Mouse (Mus musculus) embryonic stem cell, embryonic (primary cell): ENCODE results near the gene Ppm1j.

ENCODE experiments used
- CTCF ChIA-PET, 4 experiments: fragments of 300-600 bp in 2 of 4; fragments of 350-600 bp in 2 of 4; sonication (Branson Sonifier 250); formaldehyde crosslinking; loops; one replicate each; lab custom pipeline; 2022; ENCODE audit warnings: inconsistent platforms in 2 of 4; lab: Charles Lee
- POLR2A ChIA-PET, 4 experiments: fragments of 300-600 bp in 2 of 4; fragments of 350-600 bp in 2 of 4; sonication (Branson Sonifier 250); formaldehyde crosslinking; loops; one replicate each; lab custom pipeline; 2022; ENCODE audit warnings: antibody characterized with exemption in 4 of 4, inconsistent platforms in 1 of 4; lab: Charles Lee

The Ppm1j gene

GRCm38 (mm10) chr3:104771460-104771859 is 9.4 kb upstream of the Ppm1j start:
- CTCF ChIA-PET, result interaction anchor here in 3 of 4 experiments (0.5 to 3.1 kb wide), 9 partner anchors 8 to 288 kb away, joined by 3 to 14 read pairs (median 4); no protein-coding TSS in a partner anchor
- POLR2A ChIA-PET, result interaction anchor here in 1 of 4 experiments (0.6 to 5.4 kb wide), 2 partner anchors 9 to 67 kb away, joined by 3 to 28 read pairs; partner anchors contain the start of genes Fam19a3 and Ppm1j

- CTCF ChIA-PET, result interaction anchor here in 3 of 4 experiments (0.5 to 3.1 kb wide), 14 partner anchors 8 to 286 kb away, joined by 3 to 14 read pairs (median 4); partner anchors contain the start of genes Fam19a3 (in 1 of the 3), Lrig2 (in 1 of the 3) and Ppm1j (in 1 of the 3)
- POLR2A ChIA-PET, result interaction anchor here in 3 of 4 experiments (1.0 to 1.6 kb wide), 4 partner anchors 7 to 42 kb away, joined by 3 to 6 read pairs (median 4); partner anchors contain the start of gene Ppm1j (in 1 of the 3)
Measured at GRCm38 (mm10) chr3:104773301-104773700, 7.6 kb upstream of the Ppm1j start.

- ChIA-PET CTCF (interaction anchor here (0.5 to 3.3 kb wide), 32 partner anchors 9 to 312 kb away, joined by 3 to 28 read pairs (median 4); partner anchors contain the start of genes Rhoc (in 2 of the 4), Cttnbp2nl (in 1 of the 4) and Lrig2 (in 1 of the 4)), POLR2A (interaction anchor here in 2 of 4 experiments (0.7 to 2.3 kb wide), 11 partner anchors 9 to 419 kb away, joined by 3 to 11 read pairs (median 5); partner anchors contain the start of gene Rhoc (in 1 of the 2))
Measured at GRCm38 (mm10) chr3:104777342-104777741, 3.5 kb upstream of the Ppm1j start.

GRCm38 (mm10) chr3:104779949-104780348 is 907 bp upstream of the Ppm1j start:
- ChIA-PET CTCF (interaction anchor here (0.6 to 4.0 kb wide), 19 partner anchors 9 to 991 kb away, joined by 3 to 37 read pairs (median 5); partner anchors contain the start of gene Capza1 (in 1 of the 4)), POLR2A (interaction anchor here (1.0 to 4.4 kb wide), 14 partner anchors 7 to 142 kb away, joined by 3 to 28 read pairs (median 6); partner anchors contain the start of genes Capza1 (in 1 of the 4), Slc16a1 (in 1 of the 4) and St7l (in 1 of the 4))

- POLR2A ChIA-PET, result interaction anchor here in 3 of 4 experiments (0.5 to 4.4 kb wide), 24 partner anchors 8 to 270 kb away, joined by 3 to 28 read pairs (median 4); partner anchors contain the start of genes Capza1 (in 2 of the 3), Lrig2 (in 1 of the 3) and St7l (in 1 of the 3)
- CTCF ChIA-PET, result interaction anchor here (0.5 to 4.0 kb wide), 18 partner anchors 9 to 277 kb away, joined by 3 to 37 read pairs (median 5); no protein-coding TSS in a partner anchor
Measured at GRCm38 (mm10) chr3:104781471-104781903, 631 bp downstream of the Ppm1j start, which contains the start of gene Fam19a3. Fam19a3 (minus strand) TSS chr3:104781840.

GRCm38 (mm10) chr3:104782061-104782681 is 1.3 kb downstream of the Ppm1j start:
- CTCF ChIA-PET, result interaction anchor here in 3 of 4 experiments (0.5 to 4.0 kb wide), 12 partner anchors 10 to 277 kb away, joined by 3 to 37 read pairs (median 6); partner anchors contain the start of gene Mov10 (in 1 of the 3)
- POLR2A ChIA-PET, result interaction anchor here in 3 of 4 experiments (0.5 to 4.4 kb wide), 17 partner anchors 8 to 308 kb away, joined by 3 to 28 read pairs (median 6); partner anchors contain the start of gene Lrig2 (in 1 of the 3)

GRCm38 (mm10) chr3:104783971-104784500 is 3.2 kb downstream of the Ppm1j start:
- POLR2A ChIA-PET, result interaction anchor here in 2 of 4 experiments (0.9 to 2.1 kb wide), 4 partner anchors 11 to 142 kb away, joined by 6 to 7 read pairs (median 6); no protein-coding TSS in a partner anchor
- CTCF ChIA-PET, result interaction anchor here in 2 of 4 experiments (0.7 kb wide), 2 partner anchors 61 to 177 kb away, joined by 3 to 5 read pairs; no protein-coding TSS in a partner anchor

GRCm38 (mm10) chr3:104785284-104785683 is 4.4 kb downstream of the Ppm1j start:
- POLR2A ChIA-PET, result interaction anchor here in 1 of 4 experiments (1.7 to 2.1 kb wide), 2 partner anchors 9 to 30 kb away, joined by 6 to 7 read pairs; no protein-coding TSS in a partner anchor
- CTCF ChIA-PET, result interaction anchor here in 1 of 4 experiments (0.9 kb wide), 1 partner anchor 27 kb away, joined by 3 read pairs; no protein-coding TSS in a partner anchor

- CTCF ChIA-PET, result interaction anchor here (0.9 to 3.1 kb wide), 18 partner anchors 11 to 271 kb away, joined by 3 to 17 read pairs (median 6); partner anchors contain the start of gene Mov10 (in 2 of the 4)
- POLR2A ChIA-PET, result interaction anchor here in 3 of 4 experiments (1.0 to 4.9 kb wide), 21 partner anchors 11 to 271 kb away, joined by 3 to 56 read pairs (median 5); partner anchors contain the start of genes Mov10 (in 3 of the 3), Capza1 (in 2 of the 3), St7l (in 2 of the 3) and Slc16a1 (in 1 of the 3)
Measured at GRCm38 (mm10) chr3:104788075-104788474, 7.2 kb downstream of the Ppm1j start, which contains the start of gene Rhoc. Rhoc (plus strand) TSS chr3:104788375.

- ChIA-PET CTCF (interaction anchor here (0.6 to 3.1 kb wide), 24 partner anchors 11 to 1111 kb away, joined by 3 to 17 read pairs (median 6); partner anchors contain the start of genes Mov10 (in 2 of the 4) and Capza1 (in 1 of the 4)), POLR2A (interaction anchor here (0.5 to 4.9 kb wide), 36 partner anchors 8 to 270 kb away, joined by 3 to 56 read pairs (median 5); partner anchors contain the start of genes Mov10 (in 3 of the 4), Ppm1j (in 3 of the 4), Capza1 (in 2 of the 4) and St7l (in 2 of the 4))
Measured at GRCm38 (mm10) chr3:104788561-104789311, 7.9 kb downstream of the Ppm1j start.

- CTCF ChIA-PET, result interaction anchor here (0.6 to 3.1 kb wide), 24 partner anchors 12 to 1110 kb away, joined by 3 to 17 read pairs (median 6); partner anchors contain the start of genes Mov10 (in 2 of the 4) and Capza1 (in 1 of the 4)
- POLR2A ChIA-PET, result interaction anchor here (0.5 to 4.9 kb wide), 35 partner anchors 9 to 893 kb away, joined by 3 to 56 read pairs (median 5); partner anchors contain the start of genes Ppm1j (in 3 of the 4), Capza1 (in 2 of the 4), Mov10 (in 2 of the 4) and St7l (in 2 of the 4)
Measured at GRCm38 (mm10) chr3:104789312-104789605, 8.4 kb downstream of the Ppm1j start.

- CTCF ChIA-PET, result interaction anchor here in 3 of 4 experiments (0.6 to 3.1 kb wide), 9 partner anchors 13 to 263 kb away, joined by 3 to 17 read pairs (median 6); partner anchors contain the start of gene Cttnbp2nl (in 1 of the 3)
- POLR2A ChIA-PET, result interaction anchor here (0.6 to 4.9 kb wide), 34 partner anchors 9 to 893 kb away, joined by 3 to 56 read pairs (median 5); partner anchors contain the start of genes Mov10 (in 3 of the 4), Capza1 (in 2 of the 4), Ppm1j (in 2 of the 4) and Fam19a3 (in 1 of the 4)
Measured at GRCm38 (mm10) chr3:104789822-104790221, 9.0 kb downstream of the Ppm1j start.

- ChIA-PET POLR2A (interaction anchor here in 3 of 4 experiments (0.7 to 4.9 kb wide), 25 partner anchors 9 to 268 kb away, joined by 3 to 56 read pairs (median 4); partner anchors contain the start of genes Mov10 (in 3 of the 3), Capza1 (in 2 of the 3), Ppm1j (in 2 of the 3) and Fam19a3 (in 1 of the 3)), CTCF (interaction anchor here in 2 of 4 experiments (0.6 to 3.1 kb wide), 5 partner anchors 13 to 263 kb away, joined by 3 to 9 read pairs (median 4); partner anchors contain the start of gene Cttnbp2nl (in 1 of the 2))
Measured at GRCm38 (mm10) chr3:104790401-104790937, 9.6 kb downstream of the Ppm1j start.

- ChIA-PET CTCF (interaction anchor here in 2 of 4 experiments (0.6 to 3.1 kb wide), 4 partner anchors 13 to 262 kb away, joined by 3 to 9 read pairs (median 4); partner anchors contain the start of gene Cttnbp2nl (in 1 of the 2)), POLR2A (interaction anchor here in 3 of 4 experiments (0.7 to 4.9 kb wide), 21 partner anchors 10 to 152 kb away, joined by 3 to 56 read pairs (median 4); partner anchors contain the start of genes Mov10 (in 3 of the 3), Capza1 (in 2 of the 3), Ppm1j (in 2 of the 3) and Fam19a3 (in 1 of the 3))
Measured at GRCm38 (mm10) chr3:104791017-104791416, 10.2 kb downstream of the Ppm1j start.

- ChIA-PET CTCF (interaction anchor here in 1 of 4 experiments (0.7 kb wide), 1 partner anchor 1149 kb away, joined by 3 read pairs; no protein-coding TSS in a partner anchor), POLR2A (interaction anchor here in 2 of 4 experiments (0.6 to 4.9 kb wide), 9 partner anchors 11 to 104 kb away, joined by 3 to 56 read pairs (median 6); partner anchors contain the start of genes Ppm1j (in 2 of the 2), Capza1 (in 1 of the 2), Fam19a3 (in 1 of the 2) and Mov10 (in 1 of the 2))
Measured at GRCm38 (mm10) chr3:104791671-104792070, 10.8 kb downstream of the Ppm1j start.
